Mouse (Mus musculus) CH12.LX (cell line): ENCODE data around the gene Lrch1. TPM values are rescaled to one million over a fixed set of nuclear protein-coding genes. Genes with fewer than 3 reads are reported as not detected.
A peak's percentile ranks its signal among the peaks of the same experiment; 100 is the strongest.

Source experiments
- DNase-seq: peaks from one replicate; pipeline ENCODE4 v3.0.0-alpha.2; 2013; ENCODE audit errors: extremely low read depth
- H3K27ac ChIP-seq: 2 replicates; pipeline ENCODE4 v1.5.1; 2012; ENCODE audit warnings: low read depth, mild to moderate bottlenecking, control low read depth, moderate library complexity; ENCODE audit not compliant: insufficient read depth
- H3K27me3 ChIP-seq: replicated peaks from 2 replicates; pipeline ENCODE3; 2012; ENCODE audit warnings: inconsistent platforms
- H3K36me3 ChIP-seq, 2 experiments: replicated peaks in 1 of 2; 2 replicates each; pipeline versions ENCODE3 to v1.6.1; 2012; ENCODE audit warnings: inconsistent platforms in 1 of 2, low read length in 1 of 2, mild to moderate bottlenecking in 1 of 2, mixed read lengths in 1 of 2, moderate library complexity in 1 of 2; ENCODE audit not compliant: control insufficient read depth in 1 of 2, insufficient read depth in 1 of 2
- H3K4me1 ChIP-seq, 2 experiments: 2 replicates each; pipeline ENCODE4 v1.6.1; 2012; ENCODE audit warnings: inconsistent platforms in 1 of 2, moderate library complexity in 1 of 2; ENCODE audit not compliant: insufficient read depth in 2 of 2, control insufficient read depth in 1 of 2
- H3K4me2 ChIP-seq: 2 replicates; pipeline ENCODE4 v1.6.1; 2012; ENCODE audit warnings: low read depth, mild to moderate bottlenecking, control low read depth; ENCODE audit not compliant: poor library complexity, insufficient read depth, severe bottlenecking
- H3K4me3 ChIP-seq, 3 experiments: fragments of 150-350 bp in 1 of 3; sonication (generic) in 1 of 3; replicated peaks in 1 of 3; 2 replicates each; pipeline versions ENCODE3 to v1.5.1; 2011 to 2012; ENCODE audit warnings: low read depth in 2 of 3, low read length in 2 of 3, mild to moderate bottlenecking in 2 of 3, moderate library complexity in 2 of 3, control low read depth in 1 of 3, improper control_type of control experiment in 1 of 3, inconsistent platforms in 1 of 3, mixed read lengths in 1 of 3; ENCODE audit not compliant: poor library complexity in 1 of 3
- H3K79me2 ChIP-seq: replicated peaks from 2 replicates; pipeline ENCODE4 v1.6.1; 2012; ENCODE audit warnings: mild to moderate bottlenecking, moderate library complexity; ENCODE audit not compliant: control insufficient read depth, poor library complexity, insufficient read depth, severe bottlenecking; ENCODE audit errors: extremely low read depth
- H3K9ac ChIP-seq: 2 replicates; pipeline ENCODE4 v1.6.1; 2012; ENCODE audit warnings: low read depth, mild to moderate bottlenecking, control low read depth, moderate library complexity; ENCODE audit not compliant: insufficient read depth
- H3K9me3 ChIP-seq: replicated peaks from 2 replicates; pipeline ENCODE3; 2012; ENCODE audit warnings: low read length, inconsistent platforms, mixed read lengths
- CHD2 ChIP-seq: IDR thresholded peaks from 2 replicates; pipeline ENCODE4 v1.6.1; 2011; ENCODE audit warnings: low read length, improper control_type of control experiment
- E2F4 ChIP-seq: IDR thresholded peaks from 2 replicates; pipeline ENCODE4 v1.6.1; 2011; ENCODE audit warnings: low read depth, low read length, improper control_type of control experiment; ENCODE audit not compliant: insufficient replicate concordance
- ELF1 ChIP-seq: IDR thresholded peaks from 2 replicates; pipeline ENCODE4 v1.6.1; 2014; ENCODE audit warnings: low read depth, mild to moderate bottlenecking, inconsistent platforms, low read length, improper control_type of control experiment
- ETS1 ChIP-seq: conservative IDR thresholded peaks from 2 replicates; pipeline ENCODE4 v1.6.1; 2012; ENCODE audit warnings: low read depth, mild to moderate bottlenecking, inconsistent platforms, low read length, improper control_type of control experiment, moderate library complexity
- GABPA ChIP-seq: IDR thresholded peaks from 2 replicates; pipeline ENCODE4 v1.6.1; 2012; ENCODE audit warnings: low read depth, low read length, improper control_type of control experiment, inconsistent platforms; ENCODE audit not compliant: insufficient replicate concordance
- IRF4 ChIP-seq: IDR thresholded peaks from 2 replicates; pipeline ENCODE4 v1.6.1; 2014; ENCODE audit warnings: low read depth, mild to moderate bottlenecking, inconsistent platforms, low read length, improper control_type of control experiment
- JUN ChIP-seq: IDR thresholded peaks from 2 replicates; pipeline ENCODE4 v1.6.1; 2011; ENCODE audit warnings: low read depth, mild to moderate bottlenecking, low read length, improper control_type of control experiment, moderate library complexity; ENCODE audit not compliant: insufficient read depth
- KAT2A ChIP-seq: IDR thresholded peaks from 2 replicates; pipeline ENCODE4 v1.6.1; 2012; ENCODE audit warnings: low read length, improper control_type of control experiment, inconsistent platforms; ENCODE audit not compliant: insufficient replicate concordance
- MAFK ChIP-seq: IDR thresholded peaks from 2 replicates; pipeline ENCODE4 v1.6.1; 2011; ENCODE audit warnings: low read length, improper control_type of control experiment; ENCODE audit not compliant: insufficient replicate concordance
- MAX ChIP-seq: IDR thresholded peaks from 2 replicates; pipeline ENCODE4 v1.6.1; 2011; ENCODE audit warnings: low read length, improper control_type of control experiment
- MAZ ChIP-seq: IDR thresholded peaks from 2 replicates; pipeline ENCODE4 v1.6.1; 2012; ENCODE audit warnings: low read depth, mild to moderate bottlenecking, inconsistent platforms, low read length, improper control_type of control experiment, moderate library complexity
- MEF2A ChIP-seq: IDR thresholded peaks from 2 replicates; pipeline ENCODE4 v1.6.1; 2014; ENCODE audit warnings: low read depth, mild to moderate bottlenecking, inconsistent platforms, low read length, improper control_type of control experiment, borderline replicate concordance
- MXI1 ChIP-seq: IDR thresholded peaks from 2 replicates; pipeline ENCODE4 v1.6.1; 2011; ENCODE audit warnings: mild to moderate bottlenecking, low read depth, low read length, improper control_type of control experiment
- POLR2A ChIP-seq: IDR thresholded peaks from 2 replicates; pipeline ENCODE4 v1.6.1; 2011; ENCODE audit warnings: low read depth, mild to moderate bottlenecking, improper control_type of control experiment, low read length
- RAD21 ChIP-seq: IDR thresholded peaks from 2 replicates; pipeline ENCODE4 v1.6.1; 2011; ENCODE audit warnings: low read depth, mild to moderate bottlenecking, low read length, improper control_type of control experiment, moderate library complexity
- RCOR1 ChIP-seq: conservative IDR thresholded peaks from 2 replicates; pipeline ENCODE4 v1.6.1; 2012; ENCODE audit warnings: low read depth, mild to moderate bottlenecking, inconsistent platforms, low read length, improper control_type of control experiment
- SIN3A ChIP-seq: IDR thresholded peaks from 2 replicates; pipeline ENCODE4 v1.6.1; 2012; ENCODE audit warnings: low read length, improper control_type of control experiment, inconsistent platforms
- SMC3 ChIP-seq: IDR thresholded peaks from 2 replicates; pipeline ENCODE4 v1.6.1; 2011; ENCODE audit warnings: low read depth, low read length, improper control_type of control experiment
- TCF12 ChIP-seq: IDR thresholded peaks from 2 replicates; pipeline ENCODE4 v1.6.1; 2014; ENCODE audit warnings: low read depth, mild to moderate bottlenecking, inconsistent platforms, low read length, improper control_type of control experiment
- UBTF ChIP-seq: IDR thresholded peaks from 2 replicates; pipeline ENCODE4 v1.6.1; 2012; ENCODE audit warnings: low read depth, mild to moderate bottlenecking, inconsistent platforms, low read length, improper control_type of control experiment, moderate library complexity
- USF2 ChIP-seq: conservative IDR thresholded peaks from 2 replicates; pipeline ENCODE4 v1.6.1; 2011; ENCODE audit warnings: low read depth, low read length, improper control_type of control experiment
- ZKSCAN1 ChIP-seq: IDR thresholded peaks from 2 replicates; pipeline ENCODE4 v1.6.1; 2012; ENCODE audit warnings: low read depth, inconsistent platforms, low read length, improper control_type of control experiment, borderline replicate concordance
- ZMIZ1 ChIP-seq: IDR thresholded peaks from 2 replicates; pipeline ENCODE4 v1.6.1; 2012; ENCODE audit warnings: low read depth, mild to moderate bottlenecking, inconsistent platforms, low read length, improper control_type of control experiment
- ZNF384 ChIP-seq: IDR thresholded peaks from 2 replicates; pipeline ENCODE4 v1.6.1; 2012; ENCODE audit warnings: low read depth, low read length, improper control_type of control experiment, inconsistent platforms
- dilution Hi-C: fragments of 300-500 bp; cut with MboI; formaldehyde crosslinking; loops from 2 replicates; pipeline ENCODE4 v1.14.3; 2020; ENCODE audit warnings: low sequenced_read_pairs; ENCODE audit not compliant: extremely low pct_unique_long_range_greater_than_20kb, extremely low pct_ligation_motif_present
- in situ Hi-C: fragments of 300-500 bp; cut with MboI; formaldehyde crosslinking; loops from 3 replicates; pipeline ENCODE4 v1.14.3; 2019; ENCODE audit warnings: low sequenced_read_pairs, low pct_ligation_motif_present, low pct_unique_long_range_greater_than_20kb, mixed read lengths
- polyA plus RNA-seq: library from polyadenylated mRNA; unstranded; fragments of >175 nt; gene quantifications from 2 replicates; pipeline ENCODE4 v1.2.1, GENCODE M21; 2012; ENCODE audit warnings: low read depth; ENCODE audit not compliant: insufficient read length
- total RNA-seq, 2 experiments: library from RNA; depleted of rRNA; stranded (reverse); fragments of 300-350 nt in 1 of 2; fragments of >200 nt in 1 of 2; gene quantifications; 2 replicates each; pipeline ENCODE4 v1.2.3; 2012 to 2014

Gene Lrch1
- total and polyA plus RNA-seq, 3 experiments, result 10.3 to 23.3 (median 12.8) TPM

DNA sequence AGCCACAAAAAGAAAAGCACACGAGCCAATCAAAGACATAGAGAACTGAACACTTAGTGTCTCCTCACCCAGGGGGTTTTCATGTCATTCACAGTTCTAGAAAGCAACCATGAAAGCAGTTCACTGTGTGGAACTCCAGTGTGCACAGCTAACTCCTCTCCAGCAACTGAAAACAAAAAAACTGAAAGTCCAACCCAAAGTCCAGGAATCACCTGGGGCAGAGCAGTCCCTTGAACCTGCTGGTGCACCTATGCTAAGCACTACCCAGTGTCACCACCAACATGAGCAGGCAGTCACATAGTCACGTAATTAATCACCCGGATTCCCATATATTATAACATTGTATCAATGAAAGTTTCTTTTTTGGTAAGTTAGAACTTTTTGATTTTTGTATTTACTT, 23.2 kb downstream of the Lrch1 start:
- H3K27ac ChIP-seq, result no peak overlapping the region
- peaks cover 22 to 79% of the 10 kb centered on the region in 2 experiments for H3K4me1 ChIP-seq
- H3K4me3 ChIP-seq, result no peak overlapping the region
- H3K9ac ChIP-seq, result no peak overlapping the region
- H3K79me2 ChIP-seq, result no peaks in the 10 kb centered on the region; the same call in 1 of the 2 replicates
- no peak for DNase-seq
- peaks cover 0 to 38% of the 10 kb centered on the region in 2 experiments for H3K36me3 ChIP-seq
- in situ Hi-C loops (no loop called here), dilution Hi-C loops (no loop called here)
- peaks cover 7% of the 10 kb centered on the region for H3K9me3 ChIP-seq
- no peak for TF ChIP-seq ZNF384
- TF ChIP-seq ZMIZ1, result no peak
- TF ChIP-seq SMC3, result no peak
- TF ChIP-seq MAFK, result no peak
- no peak for TF ChIP-seq MAZ
- TF ChIP-seq, all 38 proteins: peak for 0
- no peak overlapping the region for H3K4me2 ChIP-seq
- no peaks in the 10 kb centered on the region for H3K27me3 ChIP-seq

DNA sequence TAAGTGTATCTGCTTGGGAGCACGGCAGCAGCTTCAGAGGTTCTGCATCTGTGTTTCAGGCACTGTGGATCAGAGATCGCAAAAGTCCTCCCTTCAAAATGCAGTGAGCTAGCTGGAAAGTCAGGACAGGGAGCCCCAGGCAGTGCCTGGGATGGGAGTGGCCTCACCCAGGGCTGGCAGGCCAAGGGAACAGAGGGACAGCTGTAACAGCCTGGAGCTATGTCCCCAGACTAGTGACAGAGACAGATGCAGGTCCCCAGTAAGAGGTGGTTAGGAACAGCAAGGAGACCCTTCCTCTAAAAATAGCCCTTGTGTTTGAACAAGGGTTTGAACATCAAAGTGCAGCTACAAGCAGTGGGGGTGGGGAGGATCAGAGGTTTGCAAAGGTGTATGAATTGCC, 23.6 kb downstream of the Lrch1 start:
- no peak overlapping the region for H3K4me3 ChIP-seq
- H3K9ac ChIP-seq, result no peak overlapping the region
- H3K9me3 ChIP-seq, result peaks cover 7% of the 10 kb centered on the region
- peaks cover 22 to 79% of the 10 kb centered on the region in 2 experiments for H3K4me1 ChIP-seq
- no peak overlapping the region for H3K27ac ChIP-seq
- peaks cover 5% of the 10 kb centered on the region; the same call in 1 of the 2 replicates for H3K79me2 ChIP-seq
- no peaks in the 10 kb centered on the region for H3K27me3 ChIP-seq
- H3K4me2 ChIP-seq, result no peak overlapping the region
- TF ChIP-seq ZNF384 (no peak), E2F4 (no peak), MAX (no peak)
- no peak for DNase-seq
- in situ Hi-C loops, result no loop called here
- peaks cover 0 to 38% of the 10 kb centered on the region in 2 experiments for H3K36me3 ChIP-seq
- dilution Hi-C loops, result no loop called here

DNA sequence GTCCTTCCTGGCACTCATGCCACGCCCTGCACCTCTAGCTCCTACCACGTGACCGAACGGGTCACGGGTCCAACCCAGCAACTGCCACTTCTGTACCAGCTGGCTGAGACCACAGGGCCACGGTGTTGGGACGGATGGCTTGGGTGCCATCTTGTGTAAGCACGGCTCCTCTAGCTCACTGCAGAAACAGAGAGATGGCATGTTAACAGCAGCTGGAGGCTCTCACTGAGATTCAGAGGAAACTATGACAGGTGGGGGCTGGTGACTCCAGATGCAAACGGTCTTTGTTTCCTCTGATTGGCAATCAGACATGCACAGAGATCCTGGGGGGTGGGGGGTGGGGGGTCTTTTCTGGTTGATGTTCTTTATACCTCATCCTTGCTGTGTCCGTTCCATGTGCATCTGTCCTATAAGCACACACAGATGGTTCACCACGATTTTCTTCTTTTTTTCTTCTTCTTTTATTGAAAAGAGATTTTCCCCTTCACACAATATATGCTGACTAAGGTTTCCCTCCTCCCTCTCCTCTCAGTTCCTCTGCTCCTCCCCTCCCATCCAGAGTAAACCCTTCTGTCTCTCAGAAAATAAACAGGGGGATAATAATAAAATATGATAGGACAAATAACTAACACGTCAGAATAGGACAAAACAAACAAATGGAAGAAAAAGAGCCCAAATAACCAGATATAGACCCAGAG, 25.5 kb downstream of the Lrch1 start:
- H3K4me2 ChIP-seq, result peak overlapping the region; percentile 81
- H3K27ac ChIP-seq, result peak overlapping the region; percentile 39
- DNase-seq, result peak; percentile 97
- peak overlapping the region; percentile 15 to 41 (median 27) for H3K4me3 ChIP-seq
- peaks cover 29 to 77% of the 10 kb centered on the region in 2 experiments for H3K4me1 ChIP-seq
- H3K36me3 ChIP-seq, result peaks cover 0 to 34% of the 10 kb centered on the region in 2 experiments
- H3K27me3 ChIP-seq, result no peaks in the 10 kb centered on the region
- dilution Hi-C loops (no loop called here), in situ Hi-C loops (no loop called here)
- H3K79me2 ChIP-seq, result peaks cover 9% of the 10 kb centered on the region
- H3K9me3 ChIP-seq, result peaks cover 7% of the 10 kb centered on the region
- peak overlapping the region; percentile 29 for H3K9ac ChIP-seq
- TF ChIP-seq KAT2A (no peak), SIN3A (peak; percentile 90), ELF1 (peak; percentile 57), CHD2 (peak; percentile 60; the same call in 1 of the 2 replicates), SMC3 (peak; percentile 70), RCOR1 (no peak), ZKSCAN1 (no peak), MAZ (peak; percentile 92), MXI1 (peak; percentile 85; the same call in 1 of the 2 replicates), POLR2A (peak; percentile 67), RAD21 (peak; percentile 72), GABPA (no peak), JUN (peak; percentile 9; the same call in 1 of the 2 replicates), ETS1 (peak; percentile 91), IRF4 (peak; percentile 72), MEF2A (peak; percentile 64), USF2 (peak; percentile 89), TCF12 (peak; percentile 72; the same call in 1 of the 2 replicates), UBTF (no peak)
